Mouse (Mus musculus) MEL (cell line): ENCODE measurements around the gene Emp3. TPM values are rescaled to one million over a fixed set of nuclear protein-coding genes. Genes with fewer than 3 reads are reported as not detected.

Source experiments
- DNase-seq: peaks from one replicate; pipeline ENCODE4 v3.0.0; 2011; ENCODE audit warnings: low read depth, low spot score
- H3K27ac ChIP-seq: 2 replicates; pipeline ENCODE4 v1.5.1; 2012; ENCODE audit warnings: low read depth, mild to moderate bottlenecking, control low read depth, low read length, moderate library complexity; ENCODE audit not compliant: control insufficient read depth
- H3K27me3 ChIP-seq, 2 experiments: fragments of 150-350 bp in 1 of 2; sonication (generic) in 1 of 2; 2 replicates each; pipeline ENCODE4 v1.6.1; 2012; ENCODE audit warnings: low read length in 2 of 2, mild to moderate bottlenecking in 2 of 2, improper control_type of control experiment in 1 of 2, moderate library complexity in 1 of 2; ENCODE audit not compliant: insufficient read depth in 2 of 2, control insufficient read depth in 1 of 2
- H3K36me3 ChIP-seq, 2 experiments: 2 replicates each; pipeline ENCODE4 v1.6.1; 2012 to 2014; ENCODE audit warnings: low read length in 2 of 2, improper control_type of control experiment in 1 of 2, inconsistent platforms in 1 of 2, mild to moderate bottlenecking in 1 of 2; ENCODE audit not compliant: insufficient read depth in 2 of 2, control insufficient read depth in 1 of 2
- H3K4me1 ChIP-seq, 2 experiments: fragments of 150-350 bp in 1 of 2; sonication (generic) in 1 of 2; 2 replicates each; pipeline ENCODE4 v1.6.1; 2012; ENCODE audit warnings: low read length in 2 of 2, improper control_type of control experiment in 1 of 2, mild to moderate bottlenecking in 1 of 2; ENCODE audit not compliant: insufficient read depth in 2 of 2, control insufficient read depth in 1 of 2
- H3K4me3 ChIP-seq, 2 experiments: fragments of 150-350 bp in 1 of 2; sonication (generic) in 1 of 2; 2 replicates each; pipeline ENCODE4 v1.5.1; 2012; ENCODE audit warnings: low read depth in 2 of 2, low read length in 2 of 2, mild to moderate bottlenecking in 2 of 2, moderate library complexity in 2 of 2, control low read depth in 1 of 2, improper control_type of control experiment in 1 of 2; ENCODE audit not compliant: control insufficient read depth in 1 of 2, insufficient read depth in 1 of 2
- H3K79me2 ChIP-seq: 2 replicates; pipeline ENCODE4 v1.6.1; 2012; ENCODE audit warnings: mild to moderate bottlenecking, low read length, moderate library complexity; ENCODE audit not compliant: control insufficient read depth, poor library complexity, insufficient read depth
- H3K9ac ChIP-seq: 2 replicates; pipeline ENCODE4 v1.6.1; 2012; ENCODE audit warnings: low read depth, mild to moderate bottlenecking, control low read depth, low read length, moderate library complexity; ENCODE audit not compliant: control insufficient read depth, poor library complexity, severe bottlenecking
- H3K9me3 ChIP-seq: fragments of 150-350 bp; sonication (generic); replicated peaks from 2 replicates; pipeline ENCODE4 v1.6.1; 2012; ENCODE audit warnings: mild to moderate bottlenecking, low read length, improper control_type of control experiment, moderate library complexity; ENCODE audit not compliant: insufficient read depth
- BHLHE40 ChIP-seq: IDR thresholded peaks from 2 replicates; pipeline ENCODE4 v1.6.1; 2012; ENCODE audit warnings: low read depth, mild to moderate bottlenecking, inconsistent platforms, low read length, improper control_type of control experiment, borderline replicate concordance
- CHD1 ChIP-seq: IDR thresholded peaks from 2 replicates; pipeline ENCODE4 v1.6.1; 2012; ENCODE audit warnings: low read depth, mild to moderate bottlenecking, inconsistent platforms, low read length, improper control_type of control experiment
- CHD2 ChIP-seq: IDR thresholded peaks from 2 replicates; pipeline ENCODE4 v1.6.1; 2011; ENCODE audit warnings: low read length, improper control_type of control experiment
- CTCF ChIP-seq, 3 experiments: IDR thresholded peaks in 2 of 3; conservative IDR thresholded peaks in 1 of 3; 2 replicates each; pipeline ENCODE4 v1.5.1; 2011 to 2012; ENCODE audit warnings: low read length in 3 of 3, low read depth in 2 of 3, mild to moderate bottlenecking in 2 of 3, improper control_type of control experiment in 1 of 3, inconsistent platforms in 1 of 3, mixed read lengths in 1 of 3, moderate library complexity in 1 of 3; ENCODE audit not compliant: control insufficient read depth in 1 of 3, insufficient read depth in 1 of 3, poor library complexity in 1 of 3, severe bottlenecking in 1 of 3
- E2F4 ChIP-seq: IDR thresholded peaks from 2 replicates; pipeline ENCODE4 v1.6.1; 2011; ENCODE audit warnings: low read depth, low read length, improper control_type of control experiment, borderline replicate concordance
- ELF1 ChIP-seq: IDR thresholded peaks from 2 replicates; pipeline ENCODE4 v1.6.1; 2014; ENCODE audit warnings: low read depth, mild to moderate bottlenecking, inconsistent platforms, low read length, improper control_type of control experiment, moderate library complexity
- EP300 ChIP-seq, 2 experiments: IDR thresholded peaks; 2 replicates each; pipeline ENCODE4 v1.6.1; 2011; ENCODE audit warnings: improper control_type of control experiment in 2 of 2, low read length in 2 of 2, low read depth in 1 of 2, mild to moderate bottlenecking in 1 of 2
- GABPA ChIP-seq: IDR thresholded peaks from 2 replicates; pipeline ENCODE4 v1.6.1; 2012; ENCODE audit warnings: low read depth, mild to moderate bottlenecking, inconsistent platforms, low read length, improper control_type of control experiment, moderate library complexity
- GATA1 ChIP-seq: IDR thresholded peaks from 2 replicates; pipeline ENCODE4 v1.6.1; 2011; ENCODE audit warnings: low read depth, low read length, improper control_type of control experiment
- HCFC1 ChIP-seq: IDR thresholded peaks from 2 replicates; pipeline ENCODE4 v1.6.1; 2012; ENCODE audit warnings: low read depth, mild to moderate bottlenecking, inconsistent platforms, low read length, improper control_type of control experiment, moderate library complexity
- JUND ChIP-seq: IDR thresholded peaks from 2 replicates; pipeline ENCODE4 v1.6.1; 2011; ENCODE audit warnings: low read depth, mild to moderate bottlenecking, improper control_type of control experiment, low read length
- KAT2A ChIP-seq: conservative IDR thresholded peaks from 2 replicates; pipeline ENCODE4 v1.6.1; 2012; ENCODE audit warnings: low read depth, low read length, improper control_type of control experiment, inconsistent platforms
- MAFK ChIP-seq: IDR thresholded peaks from 2 replicates; pipeline ENCODE4 v1.6.1; 2011; ENCODE audit warnings: low read depth, mild to moderate bottlenecking, low read length, improper control_type of control experiment, borderline replicate concordance
- MAX ChIP-seq: IDR thresholded peaks from 2 replicates; pipeline ENCODE4 v1.6.1; 2011; ENCODE audit warnings: low read length, improper control_type of control experiment
- MAZ ChIP-seq: IDR thresholded peaks from 2 replicates; pipeline ENCODE4 v1.6.1; 2012; ENCODE audit warnings: low read depth, mild to moderate bottlenecking, inconsistent platforms, low read length, improper control_type of control experiment
- MEF2A ChIP-seq: IDR thresholded peaks from 2 replicates; pipeline ENCODE4 v1.6.1; 2014; ENCODE audit warnings: low read depth, mild to moderate bottlenecking, inconsistent platforms, low read length, improper control_type of control experiment; ENCODE audit not compliant: poor library complexity, insufficient replicate concordance, severe bottlenecking; ENCODE audit errors: extremely low read depth
- MXI1 ChIP-seq: IDR thresholded peaks from 2 replicates; pipeline ENCODE4 v1.6.1; 2011; ENCODE audit warnings: mild to moderate bottlenecking, low read depth, low read length, improper control_type of control experiment
- MYB ChIP-seq: IDR thresholded peaks from 2 replicates; pipeline ENCODE4 v1.6.1; 2011; ENCODE audit warnings: mild to moderate bottlenecking, low read depth, low read length, improper control_type of control experiment
- MYC ChIP-seq: IDR thresholded peaks from 2 replicates; pipeline ENCODE4 v1.6.1; 2011; ENCODE audit warnings: low read depth, mild to moderate bottlenecking, low read length, improper control_type of control experiment, moderate library complexity
- NELFE ChIP-seq: IDR thresholded peaks from 2 replicates; pipeline ENCODE4 v1.6.1; 2011; ENCODE audit warnings: low read depth, low read length, improper control_type of control experiment
- NRF1 ChIP-seq: IDR thresholded peaks from 2 replicates; pipeline ENCODE4 v1.6.1; 2014; ENCODE audit warnings: low read depth, mild to moderate bottlenecking, inconsistent platforms, low read length, improper control_type of control experiment, moderate library complexity; ENCODE audit not compliant: poor library complexity, insufficient read depth, severe bottlenecking
- POLR2A ChIP-seq, 2 experiments: IDR thresholded peaks; 2 replicates each; pipeline ENCODE4 v1.6.1; 2011 to 2012; ENCODE audit warnings: low read length in 2 of 2, mild to moderate bottlenecking in 2 of 2, control low read depth in 1 of 2, improper control_type of control experiment in 1 of 2, low read depth in 1 of 2, moderate library complexity in 1 of 2; ENCODE audit not compliant: control insufficient read depth in 1 of 2, insufficient read depth in 1 of 2, poor library complexity in 1 of 2
- POLR2AphosphoS2 ChIP-seq: IDR thresholded peaks from 2 replicates; pipeline ENCODE4 v1.6.1; 2011; ENCODE audit warnings: low read length, improper control_type of control experiment
- POLR2AphosphoS5 ChIP-seq: IDR thresholded peaks from 2 replicates; pipeline ENCODE4 v1.6.1; 2012; ENCODE audit warnings: low read depth, borderline replicate concordance, mild to moderate bottlenecking, inconsistent platforms, low read length, moderate library complexity, mixed read lengths
- RAD21 ChIP-seq: IDR thresholded peaks from 2 replicates; pipeline ENCODE4 v1.6.1; 2011; ENCODE audit warnings: mild to moderate bottlenecking, low read depth, low read length, improper control_type of control experiment
- RCOR1 ChIP-seq: IDR thresholded peaks from 2 replicates; pipeline ENCODE4 v1.6.1; 2012; ENCODE audit warnings: low read depth, mild to moderate bottlenecking, inconsistent platforms, low read length, improper control_type of control experiment
- SIN3A ChIP-seq: IDR thresholded peaks from 2 replicates; pipeline ENCODE4 v1.6.1; 2012; ENCODE audit warnings: low read length, improper control_type of control experiment, inconsistent platforms
- SMC3 ChIP-seq: IDR thresholded peaks from 2 replicates; pipeline ENCODE4 v1.6.1; 2011; ENCODE audit warnings: low read depth, low read length, improper control_type of control experiment
- TAL1 ChIP-seq: IDR thresholded peaks from 2 replicates; pipeline ENCODE4 v1.6.1; 2012; ENCODE audit warnings: mild to moderate bottlenecking, inconsistent platforms, low read length, moderate library complexity, mixed read lengths
- TCF12 ChIP-seq: IDR thresholded peaks from 2 replicates; pipeline ENCODE4 v1.6.1; 2014; ENCODE audit warnings: low read depth, mild to moderate bottlenecking, inconsistent platforms, low read length, improper control_type of control experiment, moderate library complexity
- UBTF ChIP-seq: IDR thresholded peaks from 2 replicates; pipeline ENCODE4 v1.6.1; 2012; ENCODE audit warnings: low read depth, mild to moderate bottlenecking, inconsistent platforms, low read length, improper control_type of control experiment, moderate library complexity, borderline replicate concordance; ENCODE audit not compliant: insufficient read depth
- USF1 ChIP-seq: IDR thresholded peaks from 2 replicates; pipeline ENCODE4 v1.6.1; 2014; ENCODE audit warnings: low read depth, mild to moderate bottlenecking, inconsistent platforms, low read length, improper control_type of control experiment, moderate library complexity
- ZC3H11A ChIP-seq: IDR thresholded peaks from 2 replicates; pipeline ENCODE4 v1.6.1; 2012; ENCODE audit warnings: low read depth, mild to moderate bottlenecking, inconsistent platforms, low read length, improper control_type of control experiment
- ZKSCAN1 ChIP-seq: IDR thresholded peaks from 2 replicates; pipeline ENCODE4 v1.6.1; 2012; ENCODE audit warnings: low read depth, mild to moderate bottlenecking, inconsistent platforms, low read length, improper control_type of control experiment, moderate library complexity
- ZMIZ1 ChIP-seq: IDR thresholded peaks from 2 replicates; pipeline ENCODE4 v1.6.1; 2012; ENCODE audit warnings: low read depth, mild to moderate bottlenecking, inconsistent platforms, low read length, improper control_type of control experiment, moderate library complexity
- ZNF384 ChIP-seq: IDR thresholded peaks from 2 replicates; pipeline ENCODE4 v1.6.1; 2012; ENCODE audit warnings: low read depth, mild to moderate bottlenecking, inconsistent platforms, low read length, improper control_type of control experiment
- polyA plus RNA-seq, 2 experiments: library from polyadenylated mRNA; stranded (reverse) in 1 of 2; unstranded in 1 of 2; fragments of >175 nt in 1 of 2; fragments of >200 nt in 1 of 2; gene quantifications; 2 replicates each; pipeline versions ENCODE4 v1.2.1 to v1.2.4; 2012; ENCODE audit warnings: low replicate concordance in 2 of 2, low read depth in 1 of 2; ENCODE audit not compliant: insufficient read length in 2 of 2, insufficient read depth in 1 of 2, missing spikeins in 1 of 2
- total RNA-seq: library from RNA; depleted of rRNA; stranded (reverse); fragments of 300-350 nt; gene quantifications from 2 replicates; pipeline ENCODE4 v1.2.3, GENCODE M21; 2012

The Emp3 gene
- total and polyA plus RNA-seq, 3 experiments = 75.0 to 111 TPM; not detected in 1

- Histone ChIP-seq H3K4me3 (peak within 1 kb of the TSS; percentile 63 to 80), H3K9ac (peak within 1 kb of the TSS; percentile 92), H3K79me2 (peaks cover 5% of the 10 kb centered on the region; the same call in 1 of the 2 replicates), H3K9me3 (no peaks in the 10 kb centered on the region), H3K36me3 (peaks cover 0 to 3% of the 10 kb centered on the region in 2 experiments; a peak in 1 of 4 replicates), H3K4me1 (peaks cover 0 to 10% of the 10 kb centered on the region in 2 experiments; a peak in 2 of 4 replicates), H3K27ac (peak within 1 kb of the TSS; percentile 90), H3K27me3 (no peaks in the 10 kb centered on the region)
- DNase-seq = peak; percentile 99
- peak; percentile 26 for TF ChIP-seq KAT2A
- no peak for TF ChIP-seq ZC3H11A
- TF ChIP-seq POLR2AphosphoS5 = peak; percentile 44; the same call in 1 of the 2 replicates
- no peak for TF ChIP-seq UBTF
- peak; percentile 91 for TF ChIP-seq POLR2AphosphoS2
- TF ChIP-seq EP300 (IDR thresholded peaks at IDR 0.05; ENCODE audit: low read depth in 1 of 2, low read length in 2 of 2) = no peak
- no peak for TF ChIP-seq MAFK
- no peak for TF ChIP-seq GABPA
- no peak for TF ChIP-seq BHLHE40
- TF ChIP-seq GATA1 = peak; percentile 87
- no peak for TF ChIP-seq CTCF (IDR thresholded peaks at IDR 0.05 in 2 of 3, conservative IDR thresholded peaks at IDR 0.05 in 1 of 3; ENCODE audit: control insufficient read depth in 1 of 3, insufficient read depth in 1 of 3, low read depth in 2 of 3, low read length in 3 of 3, poor library complexity in 1 of 3, severe bottlenecking in 1 of 3)
- TF ChIP-seq ZMIZ1 = peak; percentile 94
- peak; percentile 93 for TF ChIP-seq MAX
- TF ChIP-seq ZNF384 = peak; percentile 99
- TF ChIP-seq JUND = no peak
- no peak; the same call in 1 of the 2 replicates for TF ChIP-seq ZKSCAN1
- peak; percentile 82 for TF ChIP-seq NRF1
- TF ChIP-seq RAD21 = no peak
- TF ChIP-seq RCOR1 = no peak
- peak; percentile 91 for TF ChIP-seq E2F4
- TF ChIP-seq NELFE = peak; percentile 71
- TF ChIP-seq MYB = no peak
- TF ChIP-seq CHD2 = no peak
- peak; percentile 68 to 89 for TF ChIP-seq POLR2A (IDR thresholded peaks at IDR 0.05; ENCODE audit: control insufficient read depth in 1 of 2, insufficient read depth in 1 of 2, low read depth in 1 of 2, low read length in 2 of 2, poor library complexity in 1 of 2)
- no peak for TF ChIP-seq MXI1
- no peak for TF ChIP-seq MEF2A
- no peak for TF ChIP-seq CHD1
- TF ChIP-seq MAZ = peak; percentile 64; the same call in 1 of the 2 replicates
- TF ChIP-seq ELF1 = peak; percentile 46
- no peak; the same call in 1 of the 2 replicates for TF ChIP-seq SIN3A
- no peak for TF ChIP-seq SMC3
- no peak for TF ChIP-seq TAL1
- no peak; the same call in 1 of the 2 replicates for TF ChIP-seq USF1
- TF ChIP-seq HCFC1 = peak; percentile 84
- TF ChIP-seq MYC = no peak; the same call in 1 of the 2 replicates
- TF ChIP-seq TCF12 = peak; percentile 26
Observed at GRCm38 (mm10) chr7:45896517-45897257, 24.5 kb downstream of the Emp3 start, which contains the start of the genes Syngr4 and Tmem143. Gene Syngr4 (minus strand): TSS chr7:45896714. Gene Tmem143 (plus strand): TSS chr7:45896941.
